Mouse (Mus musculus) kidney, adult 2 months (tissue): ENCODE measurements around the gene Ghrh.

Source experiments
- CTCF ChIP-seq: fragments of 200-500 bp; conservative IDR thresholded peaks from 2 replicates; pipeline ENCODE4 v1.5.1; 2011; ENCODE audit warnings: low read depth, mild to moderate bottlenecking, control low read depth, low read length, moderate library complexity, mixed read lengths; ENCODE audit not compliant: insufficient read depth, insufficient read length
- POLR2A ChIP-seq: fragments of 200-500 bp; IDR thresholded peaks from one replicate; pipeline ENCODE4 v1.6.1; 2011; ENCODE audit warnings: low read depth, low read length, control low read depth

GRCm38 (mm10) chr2:157347361-157348159 lies at the start of gene Ghrh:
- no peak for TF ChIP-seq CTCF
- TF ChIP-seq POLR2A: no peak
